Mouse (Mus musculus) thymus, adult 2 months (tissue): ENCODE results near the gene Rbm7.

ENCODE experiments used
- CTCF ChIP-seq: fragments of 200-500 bp; IDR thresholded peaks from 2 replicates; pipeline ENCODE4 v1.5.1; 2012; ENCODE audit warnings: mild to moderate bottlenecking, control low read depth, low read length, moderate library complexity, borderline replicate concordance; ENCODE audit not compliant: control insufficient read depth, poor library complexity, insufficient read depth; ENCODE audit errors: extremely low read depth
- POLR2A ChIP-seq: fragments of 200-500 bp; IDR thresholded peaks from 2 replicates; pipeline ENCODE4 v1.6.1; 2012; ENCODE audit warnings: mild to moderate bottlenecking, low read length, control low read depth, moderate library complexity; ENCODE audit not compliant: control insufficient read depth, poor library complexity, insufficient read depth; ENCODE audit errors: extremely low read depth

DNA sequence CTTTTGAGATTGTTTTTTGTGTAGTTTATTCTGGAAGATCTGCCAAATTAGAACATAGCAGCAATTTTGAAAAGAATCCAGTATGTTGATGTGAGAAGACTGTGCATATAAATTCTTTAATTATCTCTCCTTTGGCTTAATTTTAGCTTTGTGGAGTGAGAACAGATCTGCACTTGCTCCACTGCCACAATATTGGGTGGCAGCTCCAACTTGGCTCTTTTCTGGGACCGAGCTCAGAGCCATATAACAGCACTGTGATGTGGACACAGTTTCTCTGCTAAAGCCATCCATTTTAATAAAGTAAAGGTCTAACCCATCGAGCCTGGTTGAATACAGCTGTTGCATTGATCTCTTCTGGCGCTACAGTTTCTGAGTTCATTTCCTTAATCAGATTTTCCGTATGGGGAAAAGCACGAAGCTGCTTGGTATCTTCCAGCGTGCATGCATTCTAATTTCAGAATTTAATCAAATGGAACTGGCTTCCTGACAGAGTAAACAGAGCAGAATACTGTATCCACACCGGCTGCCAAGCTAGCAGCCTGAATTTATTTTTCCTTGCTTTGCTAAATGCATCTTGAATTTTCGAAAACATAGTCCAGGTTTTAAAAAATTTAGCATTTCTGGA lies 9.8 kb upstream of the Rbm7 start:
- TF ChIP-seq POLR2A (no peak), CTCF (no peak)
